Mouse (Mus musculus): ENCODE measurements around the gene Car9.

Gene Car9

GRCm38 (mm10) chr4:43496587-43496986 is 10.2 kb upstream of the Car9 start:
- no peak for DNase-seq

GRCm38 (mm10) chr4:43497405-43497804 is 9.4 kb upstream of the Car9 start:
- no peak for DNase-seq

- no peak for DNase-seq
These were observed 8.8 kb upstream of the Car9 start for GRCm38 (mm10) chr4:43497946-43498345.

- DNase-seq: peak; percentile 57
These were observed 7.8 kb upstream of the Car9 start for GRCm38 (mm10) chr4:43498983-43499382.

GRCm38 (mm10) chr4:43499407-43500333 is 7.1 kb upstream of the Car9 start, which contains the start of gene Arhgef39:
Gene Arhgef39 (minus strand): TSS chr4:43499695.
- peak; percentile 86 for DNase-seq

- no peak for DNase-seq
These were observed 3.7 kb upstream of the Car9 start for GRCm38 (mm10) chr4:43503041-43503440.

- no peak for DNase-seq
These were observed 3.3 kb upstream of the Car9 start for GRCm38 (mm10) chr4:43503506-43503905.

- no peak for DNase-seq
These were observed 2.5 kb upstream of the Car9 start for GRCm38 (mm10) chr4:43504269-43504668.

- no peak for DNase-seq
These were observed 692 bp upstream of the Car9 start for GRCm38 (mm10) chr4:43506074-43506473.

GRCm38 (mm10) chr4:43507938-43508665 is 1.3 kb downstream of the Car9 start:
- DNase-seq: peak; percentile 55

- peak; percentile 57 for DNase-seq
These were observed 1.9 kb downstream of the Car9 start for GRCm38 (mm10) chr4:43508666-43508997.

GRCm38 (mm10) chr4:43509109-43509508 is 2.3 kb downstream of the Car9 start:
- DNase-seq: no peak

GRCm38 (mm10) chr4:43511675-43512454 is 5.1 kb downstream of the Car9 start:
- no peak for DNase-seq

- no peak for DNase-seq
These were observed 5.9 kb downstream of the Car9 start for GRCm38 (mm10) chr4:43512653-43513052.

- no peak for DNase-seq
These were observed 6.5 kb downstream of the Car9 start for GRCm38 (mm10) chr4:43513300-43513699.

- DNase-seq: no peak
These were observed 7.0 kb downstream of the Car9 start for GRCm38 (mm10) chr4:43513791-43514190.

- DNase-seq: no peak
These were observed 9.3 kb downstream of the Car9 start for GRCm38 (mm10) chr4:43515764-43516708.

GRCm38 (mm10) chr4:43519551-43519950 is 12.8 kb downstream of the Car9 start:
- DNase-seq: no peak

- peak; percentile 87 for DNase-seq
These were observed 13.2 kb downstream of the Car9 start for GRCm38 (mm10) chr4:43519956-43520355.

GRCm38 (mm10) chr4:43527880-43528279 is 21.1 kb downstream of the Car9 start:
- DNase-seq: no peak

GRCm38 (mm10) chr4:43528487-43528886 is 21.7 kb downstream of the Car9 start:
- DNase-seq: no peak

- no peak for DNase-seq
These were observed 23.3 kb downstream of the Car9 start for GRCm38 (mm10) chr4:43530081-43530501.

Measured in cerebellum, adult 9-11 months (tissue).